Mouse (Mus musculus) kidney, embryonic 14.5 days (tissue): ENCODE measurements around the gene Kiss1. TPM values are rescaled to one million over a fixed set of nuclear protein-coding genes. Genes with fewer than 3 reads are reported as not detected.

ENCODE experiments used
- ATAC-seq: fragments of 200-750 bp; cut with Nextera tagmentation; 2 replicates; pipeline ENCODE4 v1.8.0; 2017; ENCODE audit warnings: moderate number of reproducible peaks, mild to moderate bottlenecking, moderate TSS enrichment, moderate library complexity; ENCODE audit not compliant: low FRiP score, low TSS enrichment
- H3K27ac ChIP-seq: fragments of 300-500 bp; sonication (generic); 2 replicates; pipeline ENCODE4 v1.5.1; 2014; ENCODE audit warnings: low read depth, mild to moderate bottlenecking, low read length, moderate library complexity, mixed read lengths
- H3K27me3 ChIP-seq: fragments of 300-500 bp; sonication (generic); 2 replicates; pipeline ENCODE4 v1.6.1; 2014; ENCODE audit warnings: mild to moderate bottlenecking, low read length; ENCODE audit not compliant: control insufficient read depth, insufficient read depth
- H3K36me3 ChIP-seq: fragments of 300-500 bp; sonication (generic); 2 replicates; pipeline ENCODE4 v1.6.1; 2014; ENCODE audit warnings: low read length, mixed read lengths; ENCODE audit not compliant: control insufficient read depth, insufficient read depth
- H3K4me1 ChIP-seq: fragments of 300-500 bp; sonication (generic); 2 replicates; pipeline ENCODE4 v1.6.1; 2014; ENCODE audit warnings: low read length, mixed read lengths; ENCODE audit not compliant: control insufficient read depth, insufficient read depth
- H3K4me2 ChIP-seq: fragments of 300-500 bp; sonication (generic); replicated peaks from 2 replicates; pipeline ENCODE4 v1.6.1; 2014; ENCODE audit warnings: low read depth, mild to moderate bottlenecking, low read length
- H3K4me3 ChIP-seq: fragments of 300-500 bp; sonication (generic); 2 replicates; pipeline ENCODE4 v1.5.1; 2014; ENCODE audit warnings: mild to moderate bottlenecking, low read length
- H3K9ac ChIP-seq: fragments of 300-500 bp; sonication (generic); 2 replicates; pipeline ENCODE4 v1.6.1; 2014; ENCODE audit warnings: low read depth, mild to moderate bottlenecking, low read length, moderate library complexity
- H3K9me3 ChIP-seq: fragments of 300-500 bp; sonication (generic); 2 replicates; pipeline ENCODE4 v1.6.1; 2016; ENCODE audit warnings: low read length; ENCODE audit not compliant: control insufficient read depth
- WGBS: fragments of 180-500 bp; shearing (Covaris S2); extraction: QIAGEN DNeasy Blood & Tissue Kit; methylation state at CpG from one replicate; pipeline ENCODE4 v1.1.7; 2014; 5-methylcytosine and 5-hydroxymethylcytosine counted together
- polyA plus RNA-seq: library from polyadenylated mRNA; unstranded; fragments of >200 nt; fragmentation: Nextera tagmentation; extraction: Ambion mirVana; gene quantifications from 2 replicates; pipeline ENCODE4 v1.2.1, GENCODE M21; 2014

Kiss1 gene
- polyA plus RNA-seq, 1 experiment from 2014 or later = not detected

- no peak overlapping the region for H3K27ac ChIP-seq
- no peaks in the 10 kb centered on the region for H3K27me3 ChIP-seq
- H3K4me1 ChIP-seq = no peaks in the 10 kb centered on the region
- no peak overlapping the region for H3K4me3 ChIP-seq
- WGBS = 66% methylated on average over 3 of the region's 3 CpGs
- ATAC-seq = no peak
- no peaks in the 10 kb centered on the region for H3K9me3 ChIP-seq
- H3K4me2 ChIP-seq = no peak overlapping the region
- H3K9ac ChIP-seq = no peak overlapping the region
- H3K36me3 ChIP-seq = no peaks in the 10 kb centered on the region
These were observed 25.6 kb downstream of the Kiss1 start for GRCm38 (mm10) chr1:133347226-133347625.

- H3K36me3 ChIP-seq = no peaks in the 10 kb centered on the region
- H3K4me3 ChIP-seq = no peak overlapping the region
- no peaks in the 10 kb centered on the region; the same call in 1 of the 2 replicates for H3K27me3 ChIP-seq
- no peaks in the 10 kb centered on the region for H3K4me1 ChIP-seq
- 61% methylated on average over 11 of the region's 11 CpGs for WGBS
- H3K4me2 ChIP-seq = no peak overlapping the region
- H3K9me3 ChIP-seq = no peaks in the 10 kb centered on the region
- ATAC-seq = no peak
- no peak overlapping the region for H3K9ac ChIP-seq
- no peak overlapping the region for H3K27ac ChIP-seq
These were observed 26.2 kb downstream of the Kiss1 start for GRCm38 (mm10) chr1:133347693-133348520.

GRCm38 (mm10) chr1:133350210-133350609 is 28.5 kb downstream of the Kiss1 start, which contains the start of gene Ren1:
TSS of gene Ren1 (plus strand) at chr1:133350510.
- H3K36me3 ChIP-seq = no peaks in the 10 kb centered on the region
- no peaks in the 10 kb centered on the region; the same call in 1 of the 2 replicates for H3K27me3 ChIP-seq

GRCm38 (mm10) chr1:133351762-133352161 is 30.1 kb downstream of the Kiss1 start:
- no peak overlapping the region for H3K4me3 ChIP-seq
- H3K36me3 ChIP-seq = no peaks in the 10 kb centered on the region
- H3K4me2 ChIP-seq = no peak overlapping the region
- 31% methylated on average over 9 of the region's 9 CpGs for WGBS
- no peaks in the 10 kb centered on the region; the same call in 1 of the 2 replicates for H3K27me3 ChIP-seq
- no peak overlapping the region for H3K27ac ChIP-seq
- no peak overlapping the region for H3K9ac ChIP-seq
- H3K9me3 ChIP-seq = no peaks in the 10 kb centered on the region
- peaks cover 6% of the 10 kb centered on the region; the same call in 1 of the 2 replicates for H3K4me1 ChIP-seq
- no peak for ATAC-seq

More at GRCm38 (mm10) chr1:133350210-133350609, 28.5 kb downstream of the Kiss1 start, which contains the start of gene Ren1:
- H3K4me1 ChIP-seq = no peaks in the 10 kb centered on the region
- H3K4me2 ChIP-seq = no peak within 1 kb of the TSS
- ATAC-seq = no peak
- H3K4me3 ChIP-seq = no peak within 1 kb of the TSS
- H3K9ac ChIP-seq = no peak within 1 kb of the TSS
- H3K27ac ChIP-seq = no peak within 1 kb of the TSS
- 91% methylated on average over 1 of the region's 1 CpGs for WGBS
- no peaks in the 10 kb centered on the region for H3K9me3 ChIP-seq

GRCm38 (mm10) chr1:133353371-133353809 is 31.7 kb downstream of the Kiss1 start:
- no peak overlapping the region for H3K27ac ChIP-seq
- H3K4me2 ChIP-seq = no peak overlapping the region
- no peaks in the 10 kb centered on the region; the same call in 1 of the 2 replicates for H3K27me3 ChIP-seq
- no peak overlapping the region for H3K9ac ChIP-seq
- no peaks in the 10 kb centered on the region for H3K36me3 ChIP-seq
- ATAC-seq = no peak
- H3K9me3 ChIP-seq = no peaks in the 10 kb centered on the region
- WGBS = 58% methylated on average over 12 of the region's 12 CpGs
- H3K4me3 ChIP-seq = no peak overlapping the region
- peaks cover 7% of the 10 kb centered on the region; the same call in 1 of the 2 replicates for H3K4me1 ChIP-seq

- peaks cover 7% of the 10 kb centered on the region; the same call in 1 of the 2 replicates for H3K4me1 ChIP-seq
- no peak overlapping the region for H3K4me2 ChIP-seq
- no peaks in the 10 kb centered on the region for H3K36me3 ChIP-seq
- no peaks in the 10 kb centered on the region for H3K9me3 ChIP-seq
- H3K9ac ChIP-seq = no peak overlapping the region
- 44% methylated on average over 5 of the region's 5 CpGs for WGBS
- ATAC-seq = no peak
- H3K27ac ChIP-seq = no peak overlapping the region
- no peaks in the 10 kb centered on the region; the same call in 1 of the 2 replicates for H3K27me3 ChIP-seq
- H3K4me3 ChIP-seq = no peak overlapping the region
These were observed 33.8 kb downstream of the Kiss1 start for GRCm38 (mm10) chr1:133355469-133355868.

GRCm38 (mm10) chr1:133355912-133356311 is 34.2 kb downstream of the Kiss1 start:
- Histone ChIP-seq H3K27ac (no peak overlapping the region), H3K36me3 (no peaks in the 10 kb centered on the region), H3K9ac (no peak overlapping the region), H3K4me2 (no peak overlapping the region), H3K27me3 (no peaks in the 10 kb centered on the region; the same call in 1 of the 2 replicates), H3K4me3 (no peak overlapping the region), H3K9me3 (no peaks in the 10 kb centered on the region), H3K4me1 (peaks cover 7% of the 10 kb centered on the region; the same call in 1 of the 2 replicates)
- ATAC-seq = no peak
- 45% methylated on average over 15 of the region's 15 CpGs for WGBS

GRCm38 (mm10) chr1:133356330-133356729 is 34.7 kb downstream of the Kiss1 start:
- Histone ChIP-seq H3K4me1 (peaks cover 7% of the 10 kb centered on the region; the same call in 1 of the 2 replicates), H3K27ac (no peak overlapping the region), H3K36me3 (no peaks in the 10 kb centered on the region), H3K27me3 (no peaks in the 10 kb centered on the region; the same call in 1 of the 2 replicates), H3K4me3 (no peak overlapping the region), H3K4me2 (no peak overlapping the region), H3K9me3 (no peaks in the 10 kb centered on the region), H3K9ac (no peak overlapping the region)
- ATAC-seq = no peak
- 31% methylated on average over 8 of the region's 8 CpGs for WGBS

- Histone ChIP-seq H3K4me3 (no peak overlapping the region), H3K9ac (no peak overlapping the region), H3K36me3 (no peaks in the 10 kb centered on the region), H3K27me3 (peaks cover 6% of the 10 kb centered on the region; the same call in 1 of the 2 replicates), H3K9me3 (no peaks in the 10 kb centered on the region), H3K4me1 (peaks cover 12% of the 10 kb centered on the region; the same call in 1 of the 2 replicates), H3K4me2 (no peak overlapping the region), H3K27ac (no peak overlapping the region)
- 93% methylated on average over 6 of the region's 6 CpGs for WGBS
- no peak for ATAC-seq
These were observed 39.3 kb downstream of the Kiss1 start for GRCm38 (mm10) chr1:133361006-133361405.
